Mouse (Mus musculus) naive thymus-derived CD4-positive, alpha-beta T cell, adult 2 months (primary cell): ENCODE measurements at regions not wholly inside any gene's neighbourhood (a gene's known extent, or its start where the extent isn't known, plus 50 kb on each side); places are given as distances from the start of the nearest gene placed in this dataset.

Experiments
- DNase-seq: peaks from one replicate; pipeline ENCODE4 v3.0.0-alpha.2; 2011; ENCODE audit warnings: low read depth

GRCm38 (mm10) chr6:117330726-117331360 lies 162.5 kb downstream of the Cxcl12 start:
- DNase-seq = no peak

DNA sequence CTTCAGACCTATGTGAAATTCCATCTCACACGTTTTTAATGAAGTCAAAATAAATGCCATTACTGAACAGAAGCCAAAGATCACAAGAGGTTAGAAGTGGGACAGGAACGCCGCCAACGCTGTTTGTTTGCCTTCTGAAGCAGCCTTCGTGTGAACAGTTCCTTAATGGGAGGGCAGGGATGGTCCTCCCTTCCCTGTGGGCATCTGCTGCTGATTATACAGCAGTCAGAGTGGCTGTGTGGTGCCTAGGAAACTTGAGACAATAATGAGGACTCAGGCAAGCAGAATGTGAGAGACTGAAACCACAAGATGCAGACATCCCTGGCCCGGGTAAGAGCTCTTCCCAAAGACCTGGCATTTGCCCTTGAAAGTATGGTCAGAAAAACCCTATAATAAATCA lies 164.3 kb downstream of the Cxcl12 start:
- no peak for DNase-seq

DNA sequence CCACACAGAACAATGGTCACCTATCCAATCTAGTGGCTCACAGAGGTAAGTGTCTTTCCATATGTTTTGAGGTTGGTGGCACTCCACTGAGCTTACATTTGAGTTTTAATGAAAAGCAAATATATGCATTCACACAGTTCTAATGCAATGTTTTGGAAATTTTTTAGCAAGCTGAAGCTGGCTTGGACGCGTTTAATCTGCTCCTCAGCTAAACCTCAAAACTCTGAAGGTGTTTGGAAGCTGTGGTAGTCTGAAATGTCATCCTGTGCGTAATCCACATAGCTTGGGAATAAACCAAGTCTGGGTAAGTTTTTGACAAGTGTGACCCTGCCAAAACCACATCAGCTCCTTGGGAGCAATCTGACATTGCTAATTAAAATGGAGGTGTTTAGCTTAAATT lies 173.8 kb downstream of the Cxcl12 start:
- DNase-seq = no peak

DNA sequence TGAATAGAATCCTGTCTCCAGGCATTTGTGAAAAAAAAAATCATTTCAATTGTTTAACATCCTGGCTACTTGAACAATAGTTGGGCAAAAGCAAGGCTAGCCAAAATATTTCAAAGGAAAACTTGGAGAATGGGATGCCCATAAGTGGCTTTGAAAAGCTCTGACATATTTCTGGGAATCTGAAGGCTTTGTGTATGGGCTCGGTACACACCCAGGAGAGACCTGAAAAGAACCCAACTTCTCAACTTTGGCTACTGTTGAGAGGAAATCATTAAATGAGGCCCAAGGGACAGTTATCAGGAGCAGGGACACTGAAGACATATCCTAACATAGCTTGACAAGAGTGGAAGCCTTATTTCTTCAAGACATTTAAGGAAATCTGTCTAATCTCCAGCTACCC lies 179.0 kb downstream of the Cxcl12 start:
- DNase-seq = no peak

GRCm38 (mm10) chr6:117351846-117352245 lies 183.5 kb downstream of the Cxcl12 start:
- DNase-seq = no peak

DNA sequence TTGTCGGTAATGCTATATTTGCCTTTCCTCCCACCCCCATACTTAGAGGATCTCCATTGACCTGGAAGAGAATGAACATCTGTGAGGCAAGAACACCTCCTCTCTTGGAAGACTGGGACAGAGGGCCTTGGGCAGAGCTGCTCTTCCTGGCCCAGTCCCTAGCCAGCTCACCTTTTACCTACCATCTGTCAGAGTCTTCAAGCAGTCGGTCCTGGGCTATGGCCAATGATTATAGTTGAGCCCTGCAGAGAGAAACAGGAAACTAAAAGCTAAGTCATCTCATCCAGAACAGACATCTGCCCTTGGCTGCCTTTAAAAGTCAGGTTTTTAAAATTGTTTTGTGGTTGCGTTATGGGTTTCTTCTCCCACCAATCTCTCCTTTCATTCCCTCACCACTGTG lies 184.8 kb downstream of the Cxcl12 start:
- no peak for DNase-seq

GRCm38 (mm10) chr6:117356101-117356500 lies 187.8 kb downstream of the Cxcl12 start:
- no peak for DNase-seq

DNA sequence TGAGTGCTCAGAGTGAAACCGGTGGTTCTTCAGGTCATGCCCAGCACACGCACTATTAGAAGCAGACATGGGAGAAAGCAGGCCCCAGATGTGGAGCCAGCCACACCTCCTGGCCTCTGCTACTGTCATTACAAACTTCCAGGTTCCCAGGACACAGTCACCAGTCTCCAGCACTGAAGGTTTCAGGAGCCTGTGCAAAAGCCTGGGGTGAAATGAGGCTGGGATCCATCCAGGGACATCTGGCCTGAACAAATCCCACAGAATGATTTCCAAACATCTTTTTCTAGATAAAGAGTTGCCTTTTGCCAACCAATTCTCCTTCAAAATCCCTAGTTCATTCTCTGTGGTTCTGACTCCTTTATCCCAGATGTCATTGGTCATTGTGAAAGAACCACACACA lies 191.1 kb downstream of the Cxcl12 start:
- DNase-seq = no peak

- DNase-seq = no peak
Measured at GRCm38 (mm10) chr6:117366563-117366962, 198.2 kb downstream of the Cxcl12 start.

GRCm38 (mm10) chr6:117375989-117376388 lies 207.7 kb downstream of the Cxcl12 start:
- DNase-seq = no peak

GRCm38 (mm10) chr6:117379904-117380303 lies 211.6 kb downstream of the Cxcl12 start:
- DNase-seq = no peak

DNA sequence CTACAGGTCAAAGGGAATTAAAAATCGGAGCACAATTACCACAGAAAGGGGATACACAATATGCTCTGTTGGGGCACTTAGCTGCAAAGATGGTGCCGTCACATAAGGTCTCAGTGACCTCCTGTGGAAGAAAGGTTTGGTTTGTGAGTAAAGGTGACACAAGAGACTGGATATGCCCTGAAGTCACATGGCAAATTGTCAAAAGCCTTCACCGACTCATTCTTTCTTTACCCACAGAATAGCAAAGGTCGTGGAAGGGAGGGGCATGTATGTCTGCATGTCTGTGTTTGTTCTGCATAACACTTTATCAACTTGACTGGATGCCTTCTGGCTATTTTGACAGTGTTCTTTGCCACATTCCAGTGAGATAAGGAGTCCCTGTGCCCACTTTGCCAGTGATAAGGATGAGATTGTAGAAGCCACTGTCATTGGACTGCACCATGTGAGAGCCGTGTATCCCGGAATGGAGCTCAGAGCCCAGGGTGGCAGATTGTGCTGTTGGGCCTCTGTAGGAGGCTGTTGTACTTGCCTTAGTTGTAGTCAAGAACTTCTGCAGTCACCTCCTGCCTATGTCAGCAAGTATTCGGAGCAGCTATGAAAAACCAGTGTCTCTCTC lies 222.0 kb downstream of the Cxcl12 start:
- DNase-seq = no peak

GRCm38 (mm10) chr6:117393480-117393879 lies 225.1 kb downstream of the Cxcl12 start:
- DNase-seq = no peak

GRCm38 (mm10) chr6:117405589-117406311 lies 237.4 kb downstream of the Cxcl12 start:
- DNase-seq = no peak

DNA sequence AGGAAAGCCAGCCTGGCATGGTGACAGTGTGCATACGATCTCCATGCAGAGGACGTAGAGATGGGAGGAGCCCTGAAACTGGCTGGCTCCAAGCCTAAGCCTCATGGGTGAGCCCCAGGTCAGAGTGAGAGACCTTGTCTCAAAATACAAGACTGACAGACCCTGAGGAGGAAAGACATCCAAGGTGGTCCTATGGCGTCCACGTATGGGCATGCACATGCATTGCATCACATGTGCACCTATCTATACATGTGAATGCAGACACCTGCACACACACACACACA lies 237.9 kb downstream of the Cxcl12 start:
- no peak for DNase-seq

- DNase-seq = no peak
Measured at GRCm38 (mm10) chr6:117406757-117407156, 238.4 kb downstream of the Cxcl12 start.

- DNase-seq = no peak
Measured at GRCm38 (mm10) chr6:117407206-117407858, 239.0 kb downstream of the Cxcl12 start.

DNA sequence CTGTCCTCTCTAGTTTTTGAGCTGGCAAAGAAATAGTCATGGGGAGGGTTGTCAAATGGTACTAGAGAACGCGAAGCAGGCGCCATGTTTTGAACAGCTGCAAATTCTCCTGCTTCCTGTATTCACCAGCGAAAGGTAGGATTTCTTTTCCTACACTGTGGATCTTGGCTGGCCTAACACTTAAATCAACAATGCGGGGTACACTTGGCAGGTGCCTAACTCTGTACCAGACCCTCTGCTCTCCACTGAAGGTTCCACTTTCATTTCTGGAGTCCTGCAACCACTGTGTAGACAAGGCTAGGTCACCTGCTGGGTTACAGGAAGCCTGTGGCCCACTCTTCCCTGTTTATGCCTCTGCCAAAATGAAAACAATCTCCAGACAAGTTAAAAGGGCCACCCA lies 239.6 kb downstream of the Cxcl12 start:
- DNase-seq = no peak

DNA sequence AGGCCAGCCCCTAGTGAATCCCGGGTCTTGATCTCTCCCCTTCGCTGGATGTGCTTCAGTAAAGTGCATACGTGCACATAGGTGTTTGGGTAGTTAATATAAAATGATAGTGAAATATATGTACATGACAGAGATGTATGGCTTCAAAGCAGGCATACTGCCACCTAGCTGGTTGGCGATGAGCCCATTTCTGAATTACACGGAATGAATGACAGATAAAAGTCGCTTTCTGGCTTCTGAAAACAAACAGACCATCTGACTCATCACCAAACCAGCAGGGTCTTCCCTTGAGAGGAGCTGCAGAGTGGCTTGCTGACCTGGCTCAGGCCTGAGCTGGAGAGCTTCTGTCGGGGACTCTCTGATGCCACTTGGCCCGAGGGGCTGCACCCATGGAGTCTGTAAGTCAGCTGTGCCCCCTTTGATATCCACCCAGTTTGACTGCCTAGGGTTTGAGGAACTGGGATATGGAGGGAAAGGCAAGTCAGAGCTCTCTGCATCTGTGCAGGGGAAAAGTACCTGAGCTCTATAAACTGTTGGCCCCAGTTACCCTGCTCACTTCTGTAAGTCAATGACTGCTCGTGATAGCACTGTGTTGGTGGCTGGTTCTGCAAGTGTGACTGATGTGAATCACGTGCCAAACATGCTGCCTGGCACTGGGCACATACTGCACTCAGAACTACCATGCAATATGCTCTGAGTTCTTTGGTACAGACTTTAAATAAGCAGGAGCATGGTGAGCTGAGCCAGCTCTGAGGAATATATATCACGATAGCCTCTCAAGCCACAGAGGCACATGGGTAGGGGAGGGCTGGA lies 240.8 kb downstream of the Cxcl12 start:
- DNase-seq = no peak

- DNase-seq = no peak
Measured at GRCm38 (mm10) chr6:117414926-117415325, 246.6 kb downstream of the Cxcl12 start.

DNA sequence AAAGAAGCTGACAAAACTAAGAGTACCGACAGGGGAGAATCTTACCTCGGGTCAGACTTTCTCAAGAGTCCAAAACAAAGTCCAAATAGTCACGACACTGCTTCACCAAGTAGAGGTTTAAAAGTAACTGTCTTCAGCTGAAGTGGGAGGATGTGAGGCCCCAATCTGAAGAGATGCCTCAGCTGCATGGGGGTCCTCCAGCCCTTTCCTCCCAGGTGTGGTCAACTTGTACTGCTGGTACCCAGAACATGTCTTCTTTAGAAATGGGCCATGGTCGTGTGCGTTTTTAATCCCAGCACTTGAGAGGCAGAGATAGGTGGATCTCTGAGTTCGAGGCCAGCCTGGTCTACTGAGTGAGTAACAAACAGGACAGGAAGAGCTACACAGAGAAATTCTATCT lies 247.6 kb downstream of the Cxcl12 start:
- no peak for DNase-seq

- no peak for DNase-seq
Measured at GRCm38 (mm10) chr6:117416461-117416860, 248.1 kb downstream of the Cxcl12 start.
